Mouse (Mus musculus) megakaryocyte, adult 5-6 weeks (primary cell): Measurements from ENCODE around the gene Nepro. TPM values are rescaled to one million over a fixed set of nuclear protein-coding genes. Genes with fewer than 3 reads are reported as not detected.

ENCODE experiments used
- ATAC-seq: 2 replicates; pipeline ENCODE4 v1.8.0; 2016; ENCODE audit warnings: mild to moderate bottlenecking, inconsistent platforms; ENCODE audit not compliant: poor library complexity, severe bottlenecking
- total RNA-seq, 2 experiments: library from RNA; stranded (forward) in 1 of 2; stranded (reverse) in 1 of 2; fragments of 153-499, 151-499 nt in 1 of 2; fragments of 221-1000, 200-1000 nt in 1 of 2; gene quantifications; 2 replicates each; pipeline versions ENCODE4 v1.2.3 to v1.2.4; 2015 to 2017

The Nepro gene
- 8.6 and 11.2 TPM in 2 replicates for total RNA-seq (2015)
- total RNA-seq (2017) = 13.4 and 15.1 TPM in 2 replicates

DNA sequence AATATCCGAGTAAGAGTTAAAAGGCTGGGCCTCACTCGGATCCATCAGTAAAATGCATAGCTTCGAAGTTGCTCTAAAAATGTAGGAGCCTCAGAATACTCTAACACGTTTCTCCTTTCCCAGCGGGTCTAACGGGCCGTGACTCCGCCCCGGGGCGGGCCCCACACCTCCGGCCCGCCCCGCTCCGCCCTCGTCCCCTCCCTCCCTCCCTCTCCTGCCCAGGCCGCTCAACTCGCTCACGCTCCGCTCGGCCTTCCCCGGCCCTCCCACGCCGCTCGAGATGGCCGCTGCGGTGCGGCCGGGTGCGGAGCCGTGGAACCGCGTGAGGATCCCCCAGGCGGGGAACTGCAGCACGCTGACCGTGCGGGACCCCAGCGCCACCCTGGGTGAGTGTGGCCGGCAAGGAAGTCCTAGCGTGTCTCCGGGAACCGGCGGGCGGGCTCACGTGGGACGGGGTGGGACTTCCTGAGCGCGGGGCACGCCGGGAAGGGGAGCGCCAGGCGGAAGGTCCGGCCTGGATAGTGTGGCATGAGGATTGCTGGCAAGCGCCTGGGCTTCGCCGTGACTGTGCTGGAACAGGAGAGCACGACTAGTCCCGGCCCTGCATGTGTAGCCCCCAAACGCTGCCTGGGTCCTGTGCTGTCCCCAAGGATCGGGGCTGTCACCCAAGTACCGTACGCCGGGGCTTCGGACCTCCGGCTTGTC is at the start of gene Nepro:
TSS of gene Nepro (plus strand) at position 219 of the 705 bp plus-strand sequence.
- ATAC-seq = peak; percentile 89

DNA sequence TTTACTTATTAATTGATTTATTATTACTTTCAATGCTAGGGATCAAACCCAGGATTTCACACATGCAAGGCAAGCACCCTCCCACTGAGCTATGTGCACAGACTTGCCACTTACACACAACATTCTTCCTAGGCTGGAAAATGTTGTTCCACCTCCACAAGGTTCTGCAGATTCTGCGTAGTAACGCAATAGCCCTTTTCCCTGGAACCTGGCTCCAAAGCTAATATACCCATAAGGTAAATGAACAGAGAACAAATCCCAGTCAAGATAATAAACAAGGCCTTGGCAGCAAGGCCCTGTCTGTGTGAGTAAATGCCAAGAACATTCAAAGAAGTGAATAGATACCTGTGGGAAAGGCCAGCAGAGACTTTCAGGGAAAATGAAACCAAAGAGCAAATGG is 47.7 kb upstream of the Nepro start:
- ATAC-seq = no peak

DNA sequence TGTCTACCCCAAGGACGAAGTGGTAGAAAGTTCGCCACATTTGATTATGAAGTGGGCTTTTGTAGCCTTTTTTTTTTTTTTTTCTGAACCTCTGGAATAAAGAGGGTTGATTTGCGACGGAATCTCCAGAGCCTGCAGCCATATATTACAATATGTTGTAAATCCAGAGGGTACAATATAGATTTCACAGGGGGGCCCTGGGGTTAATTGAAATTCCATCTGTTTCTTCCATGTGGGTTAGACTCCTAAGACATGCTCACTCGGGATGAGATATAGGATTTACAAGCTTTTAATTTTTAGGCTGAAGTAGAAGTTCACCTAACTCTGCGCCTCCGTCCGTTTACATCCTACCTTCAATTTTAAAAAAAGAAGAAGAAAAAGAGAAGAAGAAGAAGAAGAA is 45.0 kb upstream of the Nepro start:
- ATAC-seq = no peak

DNA sequence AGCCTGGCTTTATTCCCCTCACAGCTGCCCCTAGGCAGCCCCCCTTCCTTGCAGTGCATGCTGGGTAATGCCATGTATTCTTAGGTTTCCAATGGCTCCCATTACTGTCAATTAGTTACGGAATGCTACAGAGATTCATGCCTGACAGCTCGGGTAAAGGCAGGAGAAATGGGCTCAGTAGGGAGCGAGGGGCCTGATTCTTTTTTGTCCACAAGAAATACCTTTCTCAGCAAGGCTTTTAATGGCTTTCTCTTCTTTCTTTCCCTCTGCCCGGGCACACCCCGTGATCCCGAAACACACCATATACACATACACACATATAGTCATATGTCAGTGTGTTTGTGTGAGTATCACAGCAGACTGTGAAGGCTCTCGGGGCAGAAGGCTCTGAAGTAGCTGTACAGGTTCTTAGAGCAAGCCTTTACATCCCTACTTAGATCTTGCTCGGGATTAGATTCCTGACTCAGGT is 44.6 kb upstream of the Nepro start:
- no peak for ATAC-seq

DNA sequence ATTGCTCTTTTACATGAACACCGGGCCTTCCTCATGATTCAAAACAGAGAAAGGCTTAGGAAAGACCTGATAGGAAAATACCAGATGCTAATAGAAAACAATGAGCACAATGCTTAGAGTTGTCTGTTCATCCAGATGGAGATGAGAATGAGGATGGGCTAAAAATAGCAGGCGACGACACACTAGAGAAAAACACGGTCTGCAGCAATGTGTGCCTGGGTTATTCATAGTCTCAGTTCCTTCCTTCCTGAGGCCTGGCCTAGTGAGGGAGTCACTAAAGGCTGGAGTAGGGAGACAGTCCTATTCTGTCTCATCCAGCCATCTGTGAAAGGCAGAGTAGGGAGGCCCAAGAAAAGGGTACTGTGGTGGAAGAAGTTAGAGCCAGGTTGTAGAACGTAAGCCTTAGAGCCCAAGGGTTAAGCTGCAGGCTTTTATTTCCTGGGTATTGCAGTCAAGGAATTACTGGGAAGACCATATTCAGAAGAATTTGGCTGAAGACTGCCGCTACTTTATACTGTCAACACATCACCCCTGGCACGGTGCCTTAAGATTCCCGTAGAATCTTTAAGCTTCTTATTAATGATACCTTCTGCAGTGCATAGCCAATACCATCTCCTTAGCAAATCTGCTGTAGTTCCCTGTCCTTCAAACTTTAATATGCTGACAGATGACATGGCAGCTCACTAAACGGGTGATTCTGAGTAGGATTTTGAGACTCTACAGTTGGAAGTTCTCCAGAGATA is 43.2 kb upstream of the Nepro start:
- ATAC-seq = no peak

DNA sequence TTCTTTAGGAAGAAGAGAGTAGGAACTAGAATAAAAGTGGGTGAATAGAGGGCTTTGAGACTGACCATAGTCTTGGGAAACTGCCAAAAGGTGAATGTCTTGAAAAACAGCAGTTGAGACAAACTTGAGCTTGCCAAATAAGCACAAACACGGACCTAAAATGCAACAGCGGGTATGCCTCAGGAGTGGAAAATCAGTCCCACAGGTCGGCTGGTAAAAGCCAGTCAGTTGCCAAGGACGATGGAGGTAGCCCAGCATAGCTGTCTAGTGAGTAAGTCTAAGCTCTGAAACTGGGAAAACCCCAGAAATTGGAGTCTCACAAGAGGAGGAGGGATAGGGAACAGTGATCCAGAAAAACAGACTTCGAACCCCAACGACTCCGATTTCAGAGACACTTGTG is 39.5 kb upstream of the Nepro start:
- no peak for ATAC-seq

DNA sequence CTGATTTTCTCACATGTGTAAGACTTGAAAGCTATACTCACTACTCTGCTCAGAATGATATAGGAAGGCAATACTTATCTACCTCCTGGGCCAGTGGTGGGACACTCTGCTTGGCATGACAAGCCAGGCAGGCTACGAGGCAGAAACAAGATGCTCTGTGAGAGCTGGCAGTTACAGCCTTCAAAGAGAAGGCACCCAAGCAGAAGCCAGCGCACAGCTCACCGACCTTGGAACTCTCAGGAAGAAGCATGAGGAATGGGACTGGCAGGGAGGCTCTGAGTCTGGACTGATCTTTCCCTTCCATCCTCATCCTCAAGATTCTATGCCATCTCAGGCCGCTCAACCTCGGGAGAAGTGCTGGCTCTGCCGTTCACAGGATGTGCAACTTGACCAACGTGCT is 38.7 kb upstream of the Nepro start:
- no peak for ATAC-seq

DNA sequence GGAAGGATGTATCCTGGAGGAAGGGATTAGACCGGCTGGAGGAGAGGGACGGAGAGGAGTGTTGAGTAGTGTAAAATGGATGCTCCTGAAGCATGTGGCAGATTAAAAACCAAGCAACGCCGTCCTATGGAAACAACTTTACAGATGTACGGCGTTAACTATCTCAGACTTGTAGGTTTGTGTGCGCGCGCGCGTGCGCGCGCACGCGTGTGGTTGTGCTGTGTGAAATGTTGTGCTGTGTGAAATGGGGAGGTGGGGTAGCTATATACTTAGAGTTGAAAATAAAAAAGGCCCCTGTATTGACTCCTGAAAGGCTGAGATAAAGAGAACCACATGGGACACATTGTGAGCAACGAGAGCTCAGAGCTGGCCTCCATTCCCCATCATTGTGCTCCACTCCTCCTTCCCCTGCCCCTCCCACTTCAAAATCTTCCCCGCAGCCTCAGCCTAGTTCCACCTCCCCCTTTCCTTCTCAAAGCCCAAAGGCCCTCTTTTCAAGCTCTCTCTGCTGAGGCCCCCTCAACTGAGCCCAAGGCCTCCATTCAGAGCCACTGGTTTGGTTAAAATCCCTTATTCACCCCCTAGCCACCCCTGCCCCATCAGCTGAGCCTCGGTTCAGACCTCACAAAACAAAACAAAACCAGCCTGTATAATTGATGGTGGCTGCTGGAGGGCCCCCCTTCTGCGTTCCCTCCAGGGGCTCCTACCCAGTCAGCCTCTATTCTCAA is 36.9 kb upstream of the Nepro start:
- no peak for ATAC-seq

DNA sequence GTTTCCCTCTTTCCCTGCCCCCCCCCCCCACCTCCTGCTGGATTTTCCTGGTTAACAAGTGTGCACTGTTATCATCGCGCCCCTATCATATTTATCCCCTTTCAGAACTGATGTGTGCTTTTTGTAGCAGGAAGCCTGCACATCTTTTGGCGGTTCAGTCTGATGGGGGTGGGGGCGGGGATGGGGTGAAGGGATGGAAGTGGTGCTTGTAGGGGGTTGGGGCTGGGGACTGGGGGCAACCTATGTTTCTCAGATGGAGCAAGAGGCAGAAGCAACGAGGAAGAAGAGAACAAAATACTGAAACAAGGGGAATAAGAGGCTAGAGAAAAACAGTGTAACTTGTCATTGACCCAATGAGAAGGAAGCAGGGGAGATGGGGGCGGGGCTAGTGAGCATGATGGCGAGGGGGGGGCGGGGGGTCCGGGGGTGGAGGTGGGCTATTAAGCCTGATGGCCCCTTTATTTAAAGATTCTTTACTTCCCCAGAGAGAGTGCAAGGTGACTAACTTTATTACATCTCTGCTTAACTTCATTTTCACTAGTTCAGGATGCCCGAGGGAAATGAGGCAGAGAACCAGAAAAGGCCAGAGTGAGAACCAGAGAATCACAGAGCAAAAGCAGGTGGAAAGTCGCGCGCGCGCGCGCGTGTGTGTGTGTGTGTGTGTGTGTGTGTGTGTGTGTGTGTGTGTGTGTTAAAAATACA is 36.2 kb upstream of the Nepro start:
- ATAC-seq = no peak

DNA sequence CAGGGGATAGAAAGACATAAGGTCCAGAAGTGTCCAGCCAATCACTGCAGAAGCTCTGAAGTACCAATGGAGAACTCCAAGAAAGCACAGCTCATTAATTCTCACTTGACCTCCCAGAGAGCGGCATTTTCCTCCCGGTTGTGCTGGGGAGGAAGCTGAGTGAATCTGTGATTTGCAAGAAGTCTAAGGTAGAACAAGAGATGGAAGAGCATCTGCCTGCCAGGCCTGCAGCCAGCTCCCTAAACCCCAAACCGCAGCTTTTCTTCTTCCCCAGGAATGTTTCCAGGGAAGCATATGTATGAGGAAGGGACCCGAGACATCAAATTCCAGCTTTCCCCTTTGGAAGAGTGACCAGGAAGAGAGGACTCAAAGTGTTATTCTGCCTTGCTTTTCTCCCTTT is 35.6 kb upstream of the Nepro start:
- ATAC-seq = no peak

DNA sequence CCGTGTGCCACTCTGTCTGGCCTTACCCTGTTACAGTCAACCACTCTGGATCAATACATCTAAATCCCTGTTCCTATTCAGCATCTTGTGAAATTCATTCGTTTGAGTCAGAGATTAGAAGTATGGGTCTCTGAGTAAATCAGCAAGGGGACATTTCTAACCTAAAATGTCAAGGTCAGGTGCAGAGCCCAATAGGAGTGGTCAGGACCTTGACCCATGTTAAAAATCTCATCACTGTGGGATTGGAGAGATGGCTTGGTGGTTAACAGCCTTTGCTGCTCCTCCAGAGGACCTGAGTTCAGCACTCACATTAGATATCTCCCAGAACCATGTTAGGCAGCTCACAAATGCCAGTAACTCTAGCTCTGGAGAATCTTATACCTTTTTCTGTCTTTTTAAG is 33.6 kb upstream of the Nepro start:
- no peak for ATAC-seq

DNA sequence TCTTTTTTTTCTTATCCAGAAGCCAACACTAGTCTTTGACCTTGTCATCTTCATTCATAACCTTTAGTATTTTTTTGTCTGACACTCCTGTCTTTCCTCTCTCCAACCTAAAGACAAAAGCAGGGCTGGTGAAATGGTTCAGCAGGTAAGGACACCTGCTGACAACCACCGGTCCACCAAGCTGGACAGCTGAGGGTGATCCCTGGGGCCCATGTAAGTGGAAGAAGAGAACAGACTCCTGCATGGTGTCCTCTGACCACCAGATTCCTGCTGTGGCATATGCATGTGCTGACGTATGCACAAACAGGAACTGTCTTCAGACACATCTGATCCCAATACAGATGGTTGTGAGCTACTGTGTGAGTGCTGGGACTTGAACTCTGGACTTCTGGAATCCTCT is 33.0 kb upstream of the Nepro start:
- ATAC-seq = no peak

DNA sequence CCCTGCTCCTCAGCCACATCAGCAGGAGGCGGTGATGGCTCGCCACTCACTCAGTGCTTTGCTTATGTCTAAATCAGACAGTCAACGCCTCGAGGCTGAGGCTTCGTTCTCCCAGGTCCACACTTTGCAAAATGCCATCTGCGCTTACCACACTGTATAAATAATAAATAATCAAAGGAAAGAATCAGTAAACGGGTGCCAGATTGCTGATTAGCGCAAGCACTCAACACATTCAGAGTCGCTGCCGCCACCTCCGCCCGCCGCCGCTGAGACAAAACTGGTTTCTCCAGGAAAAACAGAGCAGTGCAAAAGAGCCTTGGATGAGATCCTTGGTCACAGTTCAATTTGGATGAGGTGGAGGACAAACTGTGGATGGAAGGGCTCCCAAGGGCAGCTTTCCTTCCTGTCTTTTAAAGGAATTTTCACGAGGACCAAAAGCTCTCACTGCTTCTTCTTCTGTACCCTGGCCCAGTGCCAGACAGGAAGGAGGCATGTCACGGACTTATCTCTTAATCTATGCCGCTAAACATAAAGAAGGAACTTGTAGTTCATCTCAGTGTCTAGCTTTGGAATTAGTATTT is 32.5 kb upstream of the Nepro start:
- ATAC-seq = peak; percentile 64

DNA sequence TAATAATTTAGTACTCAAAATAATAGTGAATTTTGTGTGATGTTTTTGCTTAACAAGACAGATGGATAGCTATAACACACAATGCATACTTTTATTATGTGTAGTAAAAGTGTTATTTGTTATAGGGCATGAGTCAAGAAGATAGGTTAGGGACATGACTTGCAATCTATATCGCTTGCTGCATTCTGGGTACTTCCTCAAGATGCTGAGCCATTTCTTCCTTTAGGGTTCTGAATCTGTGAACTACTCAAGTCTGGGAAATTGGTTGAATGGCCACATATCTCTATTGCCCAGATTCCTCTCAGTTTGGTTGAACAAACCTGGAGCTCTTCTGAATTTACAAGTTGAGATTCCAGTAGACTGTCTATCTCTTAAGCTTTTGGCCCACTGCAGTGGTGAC is 31.6 kb upstream of the Nepro start:
- no peak for ATAC-seq

DNA sequence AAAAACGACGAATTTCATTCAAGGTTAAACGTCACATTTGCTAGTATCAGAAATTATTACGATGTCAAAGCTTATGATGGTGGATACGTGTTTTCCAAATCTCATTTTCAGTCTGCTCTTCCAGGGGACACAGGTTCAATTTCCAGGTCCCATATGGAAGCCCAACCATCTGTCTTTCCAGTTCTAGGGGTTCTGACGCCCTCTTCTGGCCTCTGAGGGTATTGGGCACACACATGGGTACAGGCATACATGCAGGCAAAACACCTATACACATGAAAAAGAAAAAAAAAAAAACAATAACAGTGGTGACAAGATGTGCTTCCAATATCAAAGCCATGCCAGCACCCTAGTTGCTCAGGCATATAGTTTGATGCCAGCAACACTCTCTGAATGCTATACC is 30.4 kb upstream of the Nepro start:
- ATAC-seq = no peak

DNA sequence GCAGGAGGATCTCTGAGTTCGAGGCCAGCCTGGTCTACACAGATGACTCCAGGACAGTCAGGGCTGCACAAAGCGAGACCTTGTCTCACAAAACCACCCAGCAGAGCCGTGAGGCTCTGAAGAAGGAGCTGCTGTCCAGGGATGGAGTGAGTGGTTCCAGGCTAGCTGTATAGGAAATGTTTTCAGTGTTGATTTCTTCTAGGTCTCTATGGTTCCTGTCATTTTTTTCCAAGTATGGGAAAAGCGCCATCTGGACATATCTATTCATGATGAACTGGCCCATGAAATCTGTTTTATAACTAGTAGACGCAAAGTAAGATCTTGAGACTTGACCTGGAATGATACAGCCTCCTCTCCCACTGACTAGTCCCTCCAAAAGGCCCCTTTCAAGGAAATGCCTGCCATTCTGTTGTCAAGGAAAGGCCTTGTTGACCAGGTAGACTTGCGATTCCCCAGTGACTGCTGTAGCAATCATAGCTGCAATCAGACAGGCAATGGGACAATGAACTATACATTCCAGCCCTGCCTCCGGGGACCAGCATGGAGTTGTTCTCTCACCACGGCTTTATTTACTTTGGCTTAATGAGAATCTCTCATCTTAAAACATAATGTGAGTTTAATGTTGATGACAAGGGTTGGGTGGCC is 28.8 kb upstream of the Nepro start:
- no peak for ATAC-seq

DNA sequence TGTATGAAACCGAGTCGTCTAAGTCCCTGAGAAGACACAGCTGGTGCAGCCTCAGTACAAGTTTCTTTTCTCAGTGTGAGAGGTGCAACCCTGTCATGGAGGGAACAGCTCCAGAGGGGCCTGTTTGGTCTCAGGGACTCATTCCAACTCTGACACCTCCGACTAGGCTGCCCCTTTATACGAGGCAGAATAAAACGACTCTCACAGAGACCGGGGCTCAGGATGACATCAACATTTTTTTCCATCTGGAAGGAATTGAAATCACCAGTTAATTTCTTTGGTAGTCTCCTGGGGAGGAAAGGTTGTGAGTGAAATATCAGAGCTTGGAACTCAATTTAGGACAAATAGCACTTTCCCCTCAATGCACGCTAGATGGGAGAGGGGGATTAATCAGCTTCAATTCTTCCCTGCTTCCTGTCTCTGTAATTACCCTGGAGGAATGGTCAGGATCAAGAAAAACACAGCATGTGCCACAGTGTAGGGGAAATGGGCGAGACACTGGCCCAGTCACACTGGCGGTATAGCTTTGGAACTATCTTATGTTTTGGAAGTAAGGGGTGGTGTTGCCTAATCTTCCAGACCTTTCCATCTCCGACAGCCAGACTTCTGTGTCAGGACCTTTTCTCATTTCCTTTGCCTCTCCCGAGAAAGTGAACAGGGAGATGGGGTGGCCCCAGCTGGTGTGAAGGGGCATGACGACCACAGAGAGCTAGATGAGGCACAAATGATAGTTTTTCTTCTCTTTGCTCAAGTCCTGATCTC is 28.1 kb upstream of the Nepro start:
- ATAC-seq = no peak

DNA sequence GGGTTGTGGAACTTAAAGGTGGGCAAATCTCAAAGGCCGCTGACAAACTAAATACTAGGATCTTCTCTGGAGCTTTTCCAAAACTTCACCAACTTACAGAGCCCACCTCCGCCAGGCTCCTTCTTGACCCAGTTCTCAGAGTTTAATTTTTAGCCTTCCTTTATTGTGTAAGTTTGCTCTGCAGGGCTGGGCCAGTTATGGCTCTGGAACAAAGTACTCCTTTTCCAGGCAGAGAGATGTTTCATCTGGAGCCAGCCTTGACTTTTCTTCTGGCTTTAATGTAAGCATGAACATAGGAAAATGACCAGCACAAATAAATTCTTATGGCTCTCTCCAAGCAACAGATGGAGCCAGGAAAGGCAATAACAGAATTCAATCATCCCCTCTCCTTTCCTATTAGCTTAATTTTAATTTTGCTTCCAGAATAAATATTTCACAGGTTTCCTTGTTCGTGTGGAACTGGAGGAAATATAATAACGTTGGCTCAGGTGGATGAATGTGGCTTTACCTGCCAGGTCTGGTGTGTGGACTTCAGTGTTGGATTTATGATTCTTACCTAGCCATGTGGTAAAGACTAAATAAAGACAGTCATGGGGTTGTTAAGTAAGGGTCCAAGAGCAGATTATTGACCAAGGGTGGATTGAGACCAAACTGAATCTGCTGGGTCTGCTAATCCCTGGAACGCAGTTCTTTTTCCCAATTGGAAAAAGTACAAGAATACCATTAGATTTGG is 26.5 kb upstream of the Nepro start:
- ATAC-seq = no peak

DNA sequence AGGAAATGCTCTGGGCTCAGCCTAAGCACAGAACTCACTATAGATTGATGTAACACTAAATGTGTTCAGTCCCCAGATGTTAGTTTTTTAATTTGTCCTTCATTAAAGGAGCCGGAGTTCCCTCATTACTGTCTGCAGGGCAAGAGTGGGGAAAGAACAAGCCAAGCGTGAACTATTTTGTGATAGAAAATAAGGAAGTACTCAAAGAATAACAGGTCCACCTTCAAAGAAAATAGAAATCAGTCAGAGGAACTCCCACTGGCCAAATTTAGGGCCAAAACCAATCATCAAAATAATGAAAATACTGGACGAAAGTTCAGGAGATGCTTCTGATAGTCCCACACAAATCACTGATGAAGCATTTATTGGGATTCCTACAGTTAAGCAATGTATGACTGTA is 22.9 kb upstream of the Nepro start:
- ATAC-seq = no peak
